Mouse (Mus musculus): ENCODE results near the gene Angel2.

DNA sequence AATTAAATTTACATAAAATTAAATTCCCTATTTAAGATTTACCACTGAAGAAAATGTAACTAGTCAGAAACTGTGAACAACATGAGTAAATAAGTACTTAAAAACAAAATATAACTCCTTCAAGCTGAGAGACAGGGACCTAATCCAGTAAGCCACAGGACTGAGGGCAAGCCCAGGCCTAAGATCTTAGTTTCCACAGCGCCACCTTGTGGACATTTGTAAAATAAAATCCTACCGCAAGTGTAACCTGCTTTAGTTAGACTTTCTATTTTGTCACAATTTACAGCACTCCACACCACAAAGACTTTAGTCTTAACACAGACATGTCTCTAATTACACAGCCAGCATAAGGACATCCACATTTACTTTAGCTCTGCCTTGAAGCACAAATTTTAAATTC lies 43.5 kb upstream of the Angel2 start:
- TF ChIP-seq POLR2A (IDR thresholded peaks at IDR 0.05; ENCODE audit: borderline replicate concordance, low read depth, low read length) (no peak), CTCF (IDR thresholded peaks at IDR 0.05; ENCODE audit: low read depth, low read length) (no peak)
